Mouse (Mus musculus): ENCODE results near the gene Slc41a2.
"Not testable (repeated sequence)": the region's sequence is repeated elsewhere in the genome, so short reads cannot be mapped to it uniquely, and the experiment has no call there.

Gene Slc41a2

GRCm38 (mm10) chr10:83353680-83354332, 16.1 kb upstream of the Slc41a2 start:
- no peak for DNase-seq (ENCODE audit: low read depth, low spot score)

DNA sequence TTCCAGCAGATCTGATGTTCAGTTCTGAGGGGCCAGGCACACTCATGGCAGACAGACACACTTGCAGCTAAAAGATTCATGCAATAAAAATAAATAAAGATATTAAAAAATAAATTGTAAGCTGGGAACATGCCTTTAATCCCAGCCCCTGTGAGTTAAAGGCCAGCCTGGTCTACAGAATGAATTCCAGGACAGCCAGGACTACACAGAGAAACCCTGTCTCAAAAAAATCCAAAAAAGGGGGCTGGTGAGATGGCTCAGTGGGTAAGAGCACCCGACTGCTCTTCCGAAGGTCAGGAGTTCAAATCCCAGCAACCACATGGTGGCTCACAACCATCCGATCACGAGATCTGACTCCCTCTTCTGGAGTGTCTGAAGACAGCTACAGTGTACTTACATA, 14.1 kb upstream of the Slc41a2 start:
- DNase-seq (ENCODE audit: low read depth, low spot score), result not testable (repeated sequence)

DNA sequence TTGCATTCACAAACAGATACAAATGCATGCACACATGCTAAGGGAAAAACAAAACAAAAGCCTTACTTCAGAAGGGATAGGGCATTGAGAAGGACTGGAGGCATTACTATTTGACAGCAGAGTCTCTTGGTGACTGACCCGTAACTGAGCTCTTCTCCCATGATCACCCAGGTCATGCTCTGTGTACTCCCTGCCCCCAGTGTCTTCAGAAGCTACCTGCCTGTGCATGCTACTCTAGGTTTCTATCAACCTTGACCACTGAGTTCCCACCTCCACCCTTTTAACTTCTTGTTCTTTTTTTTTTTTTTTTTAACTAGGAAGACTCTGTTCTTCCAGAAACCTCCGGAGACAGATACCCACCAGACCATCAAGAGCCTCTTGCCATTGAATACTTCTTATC, 13.0 kb upstream of the Slc41a2 start:
- DNase-seq (ENCODE audit: low read depth, low spot score), result no peak

GRCm38 (mm10) chr10:83347494-83347893, 9.8 kb upstream of the Slc41a2 start:
- no peak for DNase-seq (ENCODE audit: low read depth, low spot score)

DNA sequence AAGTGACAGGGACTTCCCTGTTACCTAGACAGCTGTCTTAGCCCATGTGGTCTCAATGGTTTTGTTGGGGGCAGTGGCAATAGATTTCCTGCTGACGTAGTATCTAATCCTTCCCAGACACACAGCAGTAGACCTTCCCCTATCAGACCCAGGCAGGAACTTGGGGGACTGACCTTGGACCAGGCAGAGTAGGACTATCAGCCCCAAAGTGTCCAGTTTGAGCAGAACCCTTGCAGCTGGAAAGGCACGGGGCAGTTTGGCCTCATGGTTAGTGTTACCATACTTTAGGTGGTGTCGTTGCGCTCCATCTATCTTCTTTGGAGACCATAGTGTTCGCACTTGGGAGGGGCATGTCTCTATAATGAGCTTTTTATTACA, 8.7 kb upstream of the Slc41a2 start:
- DNase-seq (ENCODE audit: low read depth, low spot score), result no peak

DNA sequence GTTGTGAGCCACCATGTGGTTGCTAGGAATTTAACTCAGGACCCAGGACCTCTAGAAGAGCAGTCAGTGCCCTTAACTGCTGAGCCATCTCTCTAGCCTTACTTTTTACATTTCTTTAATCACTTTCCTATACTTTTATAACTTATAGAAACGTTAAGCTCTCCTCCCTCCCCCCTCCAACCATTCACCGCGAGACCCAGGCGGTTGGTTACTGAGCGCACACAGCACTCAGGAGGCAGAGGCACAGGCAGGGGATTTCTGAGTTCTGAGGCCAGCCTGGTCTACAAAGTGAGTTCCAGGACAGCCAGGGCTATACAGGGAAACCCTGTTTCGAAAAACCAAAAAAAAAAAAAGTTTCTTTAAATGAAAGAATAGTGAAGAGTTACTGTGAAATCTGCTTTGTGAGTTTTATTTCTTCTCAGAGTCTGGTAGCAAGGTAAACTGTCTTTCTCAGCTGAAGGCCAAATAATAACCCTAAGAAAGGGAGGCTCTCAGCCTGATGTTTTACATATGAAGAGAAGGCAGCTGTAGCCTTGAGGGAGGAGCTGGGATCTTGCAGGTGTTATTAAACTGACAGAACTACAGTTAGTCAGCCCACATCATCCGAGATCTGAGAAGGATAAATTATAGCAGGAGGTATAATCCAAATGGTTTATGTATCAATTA, 8.1 kb upstream of the Slc41a2 start:
- no peak for DNase-seq (ENCODE audit: low read depth, low spot score)

DNA sequence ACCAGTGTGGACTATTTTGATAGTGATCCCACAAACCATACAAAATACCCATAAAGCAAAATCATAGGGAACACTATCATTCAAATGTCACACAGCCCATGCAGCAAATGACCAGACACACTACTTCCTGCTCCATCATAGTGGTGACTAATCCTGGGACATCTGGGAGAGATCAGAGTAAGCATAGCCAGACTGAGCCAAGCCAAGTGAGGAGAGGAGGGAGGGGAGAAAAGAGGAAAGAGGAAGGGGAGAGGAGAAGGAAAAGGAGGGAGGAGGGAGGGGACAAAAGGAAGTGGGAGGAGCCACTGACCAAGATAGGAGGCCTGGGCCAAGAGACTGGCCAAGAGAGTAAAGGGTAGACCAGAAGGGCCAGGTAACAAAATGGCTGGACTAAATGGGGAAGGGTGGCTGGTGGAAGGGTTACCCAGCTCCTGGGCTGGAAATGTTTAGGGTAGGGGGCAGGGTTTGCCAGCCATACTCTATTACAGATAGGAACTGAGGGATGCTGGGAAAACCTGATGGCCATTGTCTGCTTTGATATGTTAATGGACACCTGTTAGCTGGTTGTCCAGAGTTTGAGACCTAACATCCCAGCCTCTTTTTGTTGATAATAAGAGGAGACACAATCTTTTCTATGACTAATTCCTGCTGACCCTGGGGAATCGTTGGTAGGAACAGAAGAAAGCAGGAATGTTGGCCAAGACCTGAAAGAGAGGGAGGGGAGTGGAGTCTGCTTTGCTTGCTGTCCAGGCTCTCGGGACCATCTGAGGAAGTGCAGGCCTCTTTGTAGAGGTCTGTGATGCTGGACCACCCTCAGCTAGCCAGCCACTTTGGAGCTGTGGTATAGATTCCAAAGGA, 6.4 kb upstream of the Slc41a2 start:
- no peak for DNase-seq (ENCODE audit: low read depth, low spot score)

DNA sequence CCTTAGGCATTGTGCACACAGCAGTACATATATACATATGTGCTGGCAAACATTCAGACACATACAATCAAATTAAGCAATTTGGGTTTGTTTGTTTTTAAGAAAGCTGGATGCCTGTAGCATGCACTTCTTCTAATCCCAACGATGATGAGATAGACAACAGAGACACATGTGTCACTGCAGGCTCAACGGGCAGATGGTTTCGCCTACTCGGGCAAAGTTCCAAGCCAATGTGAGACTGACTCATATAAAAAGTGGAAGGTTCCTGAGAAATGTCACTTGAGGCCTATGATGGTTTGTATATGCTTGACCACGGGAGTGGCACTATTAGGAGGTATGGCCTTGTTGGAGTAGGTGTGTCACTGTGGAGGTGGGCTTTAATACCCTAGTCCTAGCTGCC, 5.5 kb upstream of the Slc41a2 start:
- DNase-seq (ENCODE audit: low read depth, low spot score), result no peak

DNA sequence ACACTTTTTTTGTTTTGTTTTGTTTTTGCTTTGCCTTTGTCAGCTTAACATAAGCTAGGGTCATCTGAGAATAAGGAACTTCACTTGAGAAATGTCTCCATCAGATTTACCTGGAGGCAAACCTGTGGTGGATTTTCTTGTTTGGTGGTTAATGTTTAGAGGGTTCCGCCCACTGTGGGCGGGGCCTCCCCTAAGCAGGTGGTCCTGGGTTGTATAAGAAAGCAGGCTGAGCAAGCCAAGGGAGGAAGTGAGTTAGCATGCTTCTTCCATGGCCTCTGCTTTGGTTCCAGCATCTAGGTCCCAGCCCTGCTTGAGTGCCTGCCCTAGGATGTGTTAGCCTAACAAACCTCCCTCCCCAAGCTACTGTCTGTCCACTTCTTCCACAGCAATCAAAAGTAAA, 3.5 kb upstream of the Slc41a2 start:
- DNase-seq (ENCODE audit: low read depth, low spot score), result no peak

GRCm38 (mm10) chr10:83337971-83338598, 403 bp upstream of the Slc41a2 start:
- DNase-seq (ENCODE audit: low read depth, low spot score), result no peak

DNA sequence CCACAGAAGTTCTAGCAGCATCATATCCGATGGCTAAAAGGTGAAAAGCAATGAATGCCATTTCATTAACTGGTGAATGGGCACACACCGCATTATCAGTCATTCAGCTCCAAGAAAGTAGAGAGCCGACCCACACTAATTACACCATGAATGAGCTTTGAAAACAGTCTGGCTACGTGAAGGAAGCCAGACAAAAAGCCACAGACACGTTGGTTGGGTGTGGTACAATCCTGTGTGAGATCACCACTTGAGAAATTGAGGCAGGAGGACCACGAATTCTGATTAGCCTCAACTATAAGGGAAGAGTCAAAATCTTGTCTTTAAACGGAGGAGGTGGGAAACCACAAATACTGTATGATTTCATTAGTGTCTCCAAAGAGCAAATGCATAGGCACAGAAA, 1.3 kb downstream of the Slc41a2 start:
- DNase-seq (ENCODE audit: low read depth, low spot score), result no peak

- DNase-seq (ENCODE audit: low read depth, low spot score), result no peak
Measured at GRCm38 (mm10) chr10:83332581-83332980, 5.1 kb downstream of the Slc41a2 start.

DNA sequence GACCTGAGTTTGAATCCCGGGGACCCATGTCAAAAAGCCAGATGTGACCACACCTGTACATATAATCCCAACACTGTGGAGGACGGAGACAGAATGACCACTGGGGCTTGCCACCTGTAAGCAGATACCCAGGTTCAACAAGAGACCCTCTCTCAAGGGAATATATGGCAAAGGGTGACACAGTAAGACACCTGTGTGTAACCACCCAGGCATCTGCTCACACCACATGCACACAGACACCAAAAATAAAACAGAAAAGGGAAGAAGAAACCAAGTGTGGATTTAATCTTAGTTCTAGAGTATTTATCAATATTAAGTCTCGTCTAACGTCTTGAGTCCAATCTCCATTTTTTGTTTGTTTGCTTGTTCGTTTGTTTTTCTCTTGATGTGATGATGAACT, 5.9 kb downstream of the Slc41a2 start:
- DNase-seq (ENCODE audit: low read depth, low spot score), result no peak

- DNase-seq (ENCODE audit: low read depth, low spot score), result no peak
Measured at GRCm38 (mm10) chr10:83330336-83330735, 7.3 kb downstream of the Slc41a2 start.

DNA sequence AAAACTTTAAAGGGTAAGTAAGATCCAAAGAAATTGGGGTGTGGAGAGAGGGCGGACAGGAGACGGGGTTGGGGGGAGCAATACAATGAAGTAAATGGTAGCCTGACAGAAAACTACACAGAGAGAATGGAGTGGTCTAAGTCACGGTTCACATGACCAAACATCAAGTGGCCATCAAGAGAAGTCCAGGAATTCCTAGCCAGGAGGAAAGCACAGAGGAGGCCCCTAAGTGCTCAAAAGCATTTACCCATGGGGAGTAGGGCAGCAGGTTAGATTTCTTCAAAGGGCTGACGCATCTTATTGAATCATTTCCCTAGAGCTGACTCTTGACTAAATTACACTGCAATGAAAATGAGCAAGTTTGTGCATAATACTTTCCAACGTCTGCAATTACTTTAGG, 8.9 kb downstream of the Slc41a2 start:
- DNase-seq (ENCODE audit: low read depth, low spot score), result no peak

- DNase-seq (ENCODE audit: low read depth, low spot score), result no peak
Measured at GRCm38 (mm10) chr10:83326648-83327285, 10.9 kb downstream of the Slc41a2 start.

DNA sequence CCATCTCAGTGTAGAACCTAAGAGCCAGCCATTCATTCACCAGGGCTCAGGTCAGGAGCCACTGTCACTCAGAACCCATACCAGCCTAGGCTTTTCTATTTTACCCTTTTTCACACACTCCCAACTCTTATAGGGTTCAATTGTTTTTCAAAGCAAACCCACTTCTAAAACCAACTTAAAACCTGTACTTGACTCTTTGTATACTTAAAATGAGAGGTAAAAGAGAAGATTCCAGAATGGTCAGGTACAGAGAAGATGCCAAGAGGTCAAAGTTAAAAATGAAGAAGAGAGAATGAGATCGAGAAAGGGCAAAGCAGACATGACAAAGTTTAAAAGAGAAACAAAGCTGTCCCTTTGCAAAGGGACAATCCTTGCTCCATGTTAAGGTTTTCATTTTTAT, 11.8 kb downstream of the Slc41a2 start:
- no peak for DNase-seq (ENCODE audit: low read depth, low spot score)

DNA sequence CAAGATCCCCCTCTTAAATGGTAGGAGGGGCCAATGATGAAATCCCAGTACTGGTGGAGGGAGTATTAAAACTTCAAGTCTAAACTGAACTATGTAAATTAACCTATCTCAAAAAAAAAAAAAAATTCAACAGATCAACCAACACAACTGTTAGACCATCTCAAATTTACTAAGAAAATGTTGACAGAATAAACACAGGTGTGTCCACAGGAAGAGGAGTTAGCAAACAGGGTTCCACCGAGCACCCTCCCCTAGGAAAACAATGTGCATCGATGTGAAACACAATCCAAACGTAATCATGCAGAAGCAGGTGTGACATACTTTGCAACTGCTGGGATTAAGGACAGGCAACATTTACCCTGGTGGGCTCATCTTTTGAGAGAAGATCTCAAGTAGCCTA, 12.8 kb downstream of the Slc41a2 start:
- no peak for DNase-seq (ENCODE audit: low read depth, low spot score)

DNA sequence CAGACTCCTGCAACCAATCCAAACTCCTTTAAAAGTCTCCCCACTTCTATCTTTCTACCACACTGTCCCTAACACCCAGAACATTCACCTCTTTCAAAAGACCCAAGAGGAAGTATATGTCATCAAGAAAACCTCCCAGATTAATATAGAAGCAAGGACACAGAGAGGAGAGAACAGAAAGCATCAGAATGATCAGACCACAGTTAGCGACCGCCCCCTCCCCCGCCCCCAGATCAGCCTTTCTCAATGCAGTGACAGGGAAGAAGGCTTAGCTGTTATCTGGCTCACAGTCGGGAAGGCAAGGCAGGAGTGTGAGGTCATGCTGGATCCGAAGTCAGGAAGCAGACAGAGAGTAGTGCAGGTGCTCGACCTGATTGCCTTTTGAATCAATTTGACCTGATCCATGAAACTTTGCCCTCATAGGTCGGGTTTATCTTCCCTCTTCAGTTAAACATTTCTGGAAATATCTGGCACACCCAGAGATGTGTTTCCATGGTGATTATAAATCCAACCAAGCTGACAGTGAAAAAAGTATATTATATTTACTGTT, 15.1 kb downstream of the Slc41a2 start:
- no peak for DNase-seq (ENCODE audit: low read depth, low spot score)

DNA sequence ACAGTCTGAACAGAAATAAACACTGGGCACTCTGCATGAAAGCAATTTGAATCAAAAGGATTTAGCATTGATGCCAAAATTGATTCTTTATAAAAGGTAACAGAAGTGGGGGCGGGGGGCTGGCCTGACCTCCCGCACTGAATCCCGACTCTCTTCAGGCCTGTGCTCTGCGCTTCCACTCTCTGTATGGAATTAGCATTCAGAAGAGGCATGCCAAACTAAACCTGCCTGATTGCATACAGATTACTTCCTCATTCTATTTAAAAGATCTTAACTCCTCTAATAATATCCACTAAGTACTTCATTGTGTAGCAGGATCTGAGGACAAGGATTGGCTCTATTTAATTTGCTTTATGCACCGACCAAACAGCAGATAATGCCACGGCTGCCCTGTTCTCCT, 16.2 kb downstream of the Slc41a2 start:
- DNase-seq (ENCODE audit: low read depth, low spot score), result no peak

DNA sequence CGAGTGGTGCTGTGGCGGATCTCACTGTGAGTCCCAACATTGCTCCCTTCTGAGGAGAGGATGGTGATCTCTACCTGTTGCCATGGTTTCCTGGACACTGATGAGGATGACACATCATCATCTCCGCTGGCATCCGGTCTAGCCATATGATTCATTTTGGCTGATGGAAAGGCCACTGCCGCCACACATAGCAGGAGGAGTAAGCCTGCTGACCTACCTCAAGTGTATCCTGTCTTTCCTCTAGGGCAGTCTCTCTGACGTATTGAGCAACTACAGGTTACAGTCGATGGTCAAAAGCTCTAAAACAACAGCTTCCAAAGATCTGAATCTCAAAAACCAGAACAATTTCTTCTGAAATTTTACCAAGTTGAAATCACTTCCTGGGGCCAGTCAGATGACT, 16.8 kb downstream of the Slc41a2 start:
- DNase-seq (ENCODE audit: low read depth, low spot score), result no peak

GRCm38 (mm10) chr10:83320396-83320795, 17.3 kb downstream of the Slc41a2 start:
- DNase-seq (ENCODE audit: low read depth, low spot score), result no peak
